Mouse (Mus musculus): ENCODE measurements around the gene Gtsf1l.

DNA sequence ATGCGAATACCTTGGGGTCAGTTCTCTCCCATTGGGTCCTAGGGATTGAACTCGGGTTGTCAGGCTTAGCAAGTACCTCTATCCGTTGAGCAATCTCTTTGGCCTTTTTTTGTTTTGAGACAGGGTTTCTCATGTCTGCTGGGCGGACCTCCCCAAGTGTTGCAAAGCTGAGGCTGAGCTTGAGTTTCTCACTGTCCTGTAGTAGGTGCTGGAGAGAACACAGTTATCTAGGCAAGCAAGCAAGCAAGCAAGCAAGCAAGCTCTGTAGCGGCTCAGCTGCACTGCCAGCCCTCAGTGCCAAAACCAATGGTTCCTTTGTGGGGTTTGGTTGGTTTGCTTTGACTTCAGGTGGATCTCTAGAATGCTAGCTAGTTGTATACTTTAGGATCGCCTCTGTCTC, 27.0 kb downstream of the Gtsf1l start:
- TF ChIP-seq POLR2A (IDR thresholded peaks at IDR 0.05; ENCODE audit: insufficient read depth, low read length) = no peak
- no peak for TF ChIP-seq CTCF (IDR thresholded peaks at IDR 0.05; ENCODE audit: low read depth, low read length)
- no peak for TF ChIP-seq EP300 (IDR thresholded peaks at IDR 0.05; ENCODE audit: insufficient read depth, low read depth, low read length)

Measured in ES-Bruce4 (cell line).